Mouse (Mus musculus): ENCODE results near the gene Zfp213.
"Not testable (repeated sequence)": the region's sequence is repeated elsewhere in the genome, so short reads cannot be mapped to it uniquely, and the experiment has no call there.

Zfp213 gene

GRCm38 (mm10) chr17:23563595-23564367 is at the start of gene Zfp213:
TSS of gene Zfp213 (minus strand) at chr17:23564238.
- DNase-seq (ENCODE audit: low spot score) = peak; percentile 88

- no peak for DNase-seq (ENCODE audit: low spot score)
Measured at GRCm38 (mm10) chr17:23610361-23610800, 46.3 kb upstream of the Zfp213 start.

- DNase-seq (ENCODE audit: low spot score) = no peak
Measured at GRCm38 (mm10) chr17:23609612-23610011, 45.6 kb upstream of the Zfp213 start.

- no peak for DNase-seq (ENCODE audit: low spot score)
Measured at GRCm38 (mm10) chr17:23605220-23605619, 41.2 kb upstream of the Zfp213 start.

GRCm38 (mm10) chr17:23604394-23604793 is 40.4 kb upstream of the Zfp213 start:
- DNase-seq (ENCODE audit: low spot score) = no peak

GRCm38 (mm10) chr17:23603542-23603941 is 39.5 kb upstream of the Zfp213 start:
- no peak for DNase-seq (ENCODE audit: low spot score)

GRCm38 (mm10) chr17:23603077-23603476 is 39.0 kb upstream of the Zfp213 start:
- DNase-seq (ENCODE audit: low spot score) = no peak

GRCm38 (mm10) chr17:23601836-23602585 is 38.0 kb upstream of the Zfp213 start:
- DNase-seq (ENCODE audit: low spot score) = no peak

GRCm38 (mm10) chr17:23600641-23601622 is 36.9 kb upstream of the Zfp213 start, which contains the start of gene Zscan10:
TSS of gene Zscan10 (plus strand) at chr17:23600856.
- DNase-seq (ENCODE audit: low spot score) = no peak

GRCm38 (mm10) chr17:23599605-23600063 is 35.6 kb upstream of the Zfp213 start:
- no peak for DNase-seq (ENCODE audit: low spot score)

GRCm38 (mm10) chr17:23598582-23599552 is 34.8 kb upstream of the Zfp213 start, which contains the start of gene Zfp13:
TSS of gene Zfp13 (minus strand) at chr17:23599487.
- peak; percentile 72 for DNase-seq (ENCODE audit: low spot score)

- DNase-seq (ENCODE audit: low spot score) = not testable (repeated sequence)
Measured at GRCm38 (mm10) chr17:23595139-23595538, 31.1 kb upstream of the Zfp213 start.

GRCm38 (mm10) chr17:23592926-23593300 is 28.9 kb upstream of the Zfp213 start:
- no peak for DNase-seq (ENCODE audit: low spot score)

- DNase-seq (ENCODE audit: low spot score) = peak; percentile 91
Measured at GRCm38 (mm10) chr17:23592208-23592925, 28.3 kb upstream of the Zfp213 start.

GRCm38 (mm10) chr17:23587253-23587652 is 23.2 kb upstream of the Zfp213 start:
- no peak for DNase-seq (ENCODE audit: low spot score)

GRCm38 (mm10) chr17:23585721-23586491 is 21.9 kb upstream of the Zfp213 start:
- peak; percentile 52 for DNase-seq (ENCODE audit: low spot score)

GRCm38 (mm10) chr17:23584786-23585185 is 20.7 kb upstream of the Zfp213 start:
- no peak for DNase-seq (ENCODE audit: low spot score)

GRCm38 (mm10) chr17:23575951-23576552 is 12.0 kb upstream of the Zfp213 start:
- DNase-seq (ENCODE audit: low spot score) = no peak

GRCm38 (mm10) chr17:23574130-23574529 is 10.1 kb upstream of the Zfp213 start:
- no peak for DNase-seq (ENCODE audit: low spot score)
